Mouse (Mus musculus): Measurements from ENCODE around the gene Faap100.

DNA sequence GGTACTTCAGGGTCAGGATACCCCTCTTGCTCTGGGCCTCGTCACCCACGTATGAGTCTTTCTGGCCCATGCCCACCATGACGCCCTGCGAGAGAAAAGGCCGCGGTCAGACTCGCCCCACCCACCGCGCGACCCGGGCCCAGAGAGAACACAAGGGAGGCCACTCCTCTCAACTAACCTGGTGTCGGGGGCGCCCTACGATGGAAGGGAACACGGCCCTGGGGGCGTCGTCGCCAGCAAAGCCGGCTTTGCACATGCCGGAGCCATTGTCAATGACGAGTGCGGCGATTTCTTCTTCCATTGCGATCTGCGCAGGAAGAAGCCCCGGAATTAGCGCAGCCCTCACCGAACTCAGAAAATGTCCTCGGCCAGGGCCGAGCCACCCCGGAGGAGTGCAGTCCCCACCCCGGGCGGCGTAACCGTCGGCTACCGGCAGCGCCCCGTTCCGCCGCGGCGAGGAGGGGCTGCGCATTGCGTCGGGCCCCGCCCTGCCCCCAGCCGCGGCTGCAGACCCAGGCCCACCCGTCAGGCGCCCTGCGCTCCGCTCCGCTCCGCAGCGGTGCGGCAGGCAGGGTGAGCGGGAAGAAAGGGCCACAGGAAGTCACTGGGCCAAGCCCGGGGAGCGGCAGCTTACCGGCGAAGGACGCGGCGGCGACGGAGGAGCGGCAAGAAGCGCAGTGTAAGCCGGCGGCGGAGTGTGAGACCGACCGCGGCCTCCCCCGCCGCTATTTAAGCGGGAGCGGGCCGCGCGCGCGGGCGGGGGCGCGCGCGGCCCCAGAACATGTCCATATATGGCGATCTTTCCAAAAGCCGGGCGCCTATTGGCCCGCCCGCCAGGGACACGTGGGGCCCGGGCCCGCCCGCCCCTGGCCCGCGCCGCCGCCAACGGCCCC, 30.5 kb downstream of the Faap100 start, which contains the start of gene Actg1:
- no peak for TF ChIP-seq CTCF (conservative IDR thresholded peaks at IDR 0.05; ENCODE audit: insufficient read depth, insufficient read length, low read depth, low read length)
- peak; percentile 83 for TF ChIP-seq POLR2A (IDR thresholded peaks at IDR 0.05; ENCODE audit: low read depth, low read length)
